Mouse (Mus musculus) thymus, adult 2 months (tissue): ENCODE measurements around the gene Pccb.

Source experiments
- CTCF ChIP-seq: fragments of 200-500 bp; IDR thresholded peaks from 2 replicates; pipeline ENCODE4 v1.5.1; 2012; ENCODE audit warnings: mild to moderate bottlenecking, control low read depth, low read length, moderate library complexity, borderline replicate concordance; ENCODE audit not compliant: control insufficient read depth, poor library complexity, insufficient read depth; ENCODE audit errors: extremely low read depth
- POLR2A ChIP-seq: fragments of 200-500 bp; IDR thresholded peaks from 2 replicates; pipeline ENCODE4 v1.6.1; 2012; ENCODE audit warnings: mild to moderate bottlenecking, low read length, control low read depth, moderate library complexity; ENCODE audit not compliant: control insufficient read depth, poor library complexity, insufficient read depth; ENCODE audit errors: extremely low read depth

- TF ChIP-seq CTCF (no peak), POLR2A (no peak)
These were observed 65.2 kb downstream of the Pccb start for GRCm38 (mm10) chr9:100969461-100969860.
